Mouse (Mus musculus): ENCODE data around the gene Osbpl10.

Osbpl10 gene

DNA sequence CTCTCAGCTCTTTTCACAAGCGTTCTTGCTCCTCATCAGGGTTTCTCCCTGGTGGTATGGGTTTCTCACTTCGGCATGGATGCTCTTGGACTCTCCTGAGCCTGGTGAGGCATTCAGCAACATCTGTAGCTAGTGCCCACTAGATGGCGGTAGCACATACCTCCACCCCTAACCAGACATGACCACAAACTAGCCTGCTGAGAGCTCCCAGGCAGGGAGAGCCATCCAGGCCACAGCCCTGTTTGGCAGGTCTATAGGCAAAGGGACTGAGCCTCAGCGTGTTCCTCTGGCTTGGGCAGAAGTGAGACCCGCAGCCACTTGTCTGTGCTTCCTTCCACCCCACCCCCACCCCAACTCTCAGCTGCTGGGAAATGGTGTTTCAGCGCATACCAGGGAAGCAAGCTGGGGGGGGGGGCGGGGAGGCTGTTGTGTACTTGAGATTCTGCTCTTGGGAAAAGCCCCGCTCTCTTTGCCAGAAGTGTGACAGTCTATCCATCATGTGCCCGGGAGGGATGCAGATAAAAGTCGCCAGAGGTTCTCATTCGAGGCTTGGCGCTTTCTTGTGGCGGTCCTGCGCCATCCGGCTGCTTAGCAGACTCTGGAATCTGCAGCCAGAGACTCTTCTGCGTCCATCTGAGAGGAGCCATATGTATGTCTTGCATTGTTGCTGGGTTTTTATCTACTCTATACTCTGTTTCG is 110.1 kb downstream of the Osbpl10 start:
- peak; percentile 78 for DNase-seq (ENCODE audit: low spot score)

DNA sequence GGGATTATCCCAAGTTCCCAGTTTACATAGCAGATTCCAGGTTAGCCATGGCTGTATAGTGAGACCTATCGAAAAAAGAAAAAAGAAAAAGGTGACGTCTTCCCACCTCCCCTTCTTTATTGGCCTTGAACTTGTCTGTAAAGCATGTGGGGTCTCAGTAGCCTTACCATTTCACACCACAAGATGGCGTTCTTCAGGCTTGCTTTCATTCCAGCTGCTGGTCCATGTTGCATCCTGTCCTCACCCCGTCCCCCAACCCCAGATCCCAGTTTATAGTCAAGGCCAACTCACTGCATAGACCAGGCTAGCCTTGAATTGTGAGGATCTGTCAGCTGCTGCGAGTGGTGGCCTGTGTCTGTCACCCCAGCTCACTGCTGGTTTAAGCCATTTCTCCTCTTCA is 111.3 kb downstream of the Osbpl10 start:
- DNase-seq (ENCODE audit: low spot score) = no peak

DNA sequence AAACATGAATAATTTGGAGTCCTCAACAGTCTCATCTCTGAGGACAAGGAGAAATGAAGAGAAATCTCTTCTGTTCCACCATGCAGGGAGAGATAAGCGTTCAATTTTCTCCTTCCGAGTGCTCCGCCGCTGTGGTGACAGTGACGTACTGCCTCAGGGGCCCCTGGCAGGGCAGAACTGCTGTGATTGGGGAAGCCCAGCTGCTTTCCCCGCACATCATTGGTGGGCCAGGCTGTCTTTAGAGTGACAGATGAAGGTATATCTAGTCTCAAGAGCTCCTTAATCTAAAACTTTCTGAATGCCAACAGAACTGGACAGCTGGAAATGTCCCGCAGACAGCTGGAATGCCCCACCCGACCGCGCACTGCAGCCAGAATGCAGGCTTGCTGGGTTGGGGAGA is 118.1 kb downstream of the Osbpl10 start:
- DNase-seq (ENCODE audit: low spot score) = no peak

DNA sequence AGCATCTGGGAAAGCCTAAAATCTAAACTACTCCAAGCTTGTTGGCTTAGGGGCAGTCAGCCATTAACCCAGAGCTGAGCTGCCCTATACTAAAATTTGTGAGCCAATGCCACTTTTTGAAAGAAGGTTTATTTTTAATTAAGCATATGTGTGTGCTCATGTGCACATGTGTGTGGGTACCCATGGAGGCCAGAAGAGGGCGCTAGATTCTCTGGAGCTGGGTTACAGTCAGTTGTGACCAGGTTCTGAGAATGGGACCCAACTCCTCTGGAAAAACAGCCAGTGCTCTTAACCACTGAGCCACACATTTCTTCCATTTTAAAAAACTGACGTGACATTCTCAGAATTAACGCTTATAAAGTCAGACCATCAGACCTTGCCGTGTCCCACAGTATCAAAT is 119.0 kb downstream of the Osbpl10 start:
- no peak for DNase-seq (ENCODE audit: low spot score)

DNA sequence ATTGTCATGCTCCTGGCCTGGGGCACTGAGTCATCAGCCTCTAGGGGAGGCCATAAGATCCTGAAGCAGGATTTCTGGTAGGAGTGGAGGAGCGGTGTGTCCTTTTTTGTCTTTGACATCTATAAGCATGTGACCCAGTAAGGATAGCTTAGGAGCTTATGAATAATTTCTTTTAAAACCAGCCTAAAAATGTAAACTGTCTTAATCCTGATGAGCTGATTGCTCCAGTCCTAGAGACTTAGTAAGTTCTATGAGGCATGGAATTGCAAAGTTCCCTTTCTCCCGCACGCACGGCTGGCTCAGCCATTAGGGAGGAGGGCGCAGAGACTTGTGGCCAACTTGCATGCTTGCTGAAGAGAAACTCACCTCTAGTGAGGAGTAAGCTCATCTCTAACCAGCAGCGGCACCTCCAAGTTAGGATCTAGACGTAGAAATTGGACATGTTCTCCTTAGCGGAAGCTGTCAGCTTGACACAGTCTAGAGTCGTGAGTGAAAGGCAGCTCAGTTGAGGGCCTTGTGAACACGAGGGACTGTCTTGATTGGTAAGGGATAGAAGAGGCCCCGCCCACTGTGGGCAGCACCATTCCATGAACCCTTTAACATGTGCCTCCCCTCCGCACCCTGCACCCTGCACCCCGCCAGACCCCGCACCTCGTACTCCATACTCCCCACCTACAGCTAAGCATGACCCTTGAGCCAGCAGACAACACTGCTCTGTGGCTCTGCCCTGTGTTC is 122.0 kb downstream of the Osbpl10 start:
- DNase-seq (ENCODE audit: low spot score) = no peak

DNA sequence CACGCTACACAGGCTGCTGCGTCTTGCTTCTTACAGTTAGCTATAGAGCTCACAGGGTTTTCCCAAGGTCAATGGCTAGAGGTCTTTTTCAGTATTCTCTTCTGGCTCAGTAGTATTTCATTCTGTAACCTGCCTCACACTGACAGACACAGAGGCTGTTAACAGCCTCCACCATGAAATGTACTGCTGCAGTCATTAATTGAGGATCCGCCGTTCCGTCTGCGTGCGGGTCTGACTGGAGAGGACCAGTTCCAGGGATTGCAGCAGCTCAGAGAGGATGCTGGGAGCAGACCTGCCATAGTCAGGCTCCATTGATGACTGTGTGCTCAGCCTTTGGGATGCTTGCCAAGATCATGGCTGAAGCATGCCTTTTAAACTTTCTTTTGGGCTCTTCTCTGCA is 129.1 kb downstream of the Osbpl10 start:
- DNase-seq (ENCODE audit: low spot score) = no peak

DNA sequence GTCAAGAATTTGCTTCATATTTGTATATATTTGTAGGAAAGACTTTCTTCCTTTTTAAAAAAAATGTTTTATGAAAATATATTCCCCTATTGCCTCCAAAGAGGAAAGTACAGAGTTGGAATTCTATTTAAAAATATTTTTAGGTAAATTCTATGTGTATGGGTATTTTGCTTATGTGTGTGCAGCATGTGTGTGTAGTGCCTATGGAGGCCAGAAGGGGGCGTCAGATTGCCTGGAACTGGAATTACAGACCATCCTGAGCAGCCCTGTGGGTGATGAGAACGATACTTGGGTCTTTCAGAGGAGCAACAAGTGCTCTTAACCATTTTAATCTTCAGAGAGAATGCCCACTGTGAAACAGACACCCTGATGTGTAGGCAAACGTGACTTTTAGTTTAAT is 132.3 kb downstream of the Osbpl10 start:
- DNase-seq (ENCODE audit: low spot score) = no peak

DNA sequence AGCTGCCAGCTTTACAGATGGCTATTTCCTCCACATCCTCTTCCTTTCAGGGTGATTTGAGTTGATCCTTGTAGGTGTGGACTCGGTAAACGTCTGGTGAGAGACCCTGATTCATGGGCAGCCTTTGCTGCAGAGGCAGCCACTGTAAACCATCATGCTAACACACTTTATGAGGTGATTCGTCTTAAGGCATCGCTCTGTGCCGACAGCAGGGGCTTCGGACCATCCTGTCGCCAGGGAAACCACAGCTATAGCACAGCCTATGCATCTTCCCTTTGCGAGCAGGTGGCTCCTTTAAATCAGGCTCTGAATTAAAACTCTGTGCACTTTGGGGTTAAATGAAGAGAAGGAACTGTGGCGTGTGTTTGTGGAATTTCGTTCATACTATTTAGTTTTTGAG is 138.9 kb downstream of the Osbpl10 start:
- no peak for DNase-seq (ENCODE audit: low spot score)

DNA sequence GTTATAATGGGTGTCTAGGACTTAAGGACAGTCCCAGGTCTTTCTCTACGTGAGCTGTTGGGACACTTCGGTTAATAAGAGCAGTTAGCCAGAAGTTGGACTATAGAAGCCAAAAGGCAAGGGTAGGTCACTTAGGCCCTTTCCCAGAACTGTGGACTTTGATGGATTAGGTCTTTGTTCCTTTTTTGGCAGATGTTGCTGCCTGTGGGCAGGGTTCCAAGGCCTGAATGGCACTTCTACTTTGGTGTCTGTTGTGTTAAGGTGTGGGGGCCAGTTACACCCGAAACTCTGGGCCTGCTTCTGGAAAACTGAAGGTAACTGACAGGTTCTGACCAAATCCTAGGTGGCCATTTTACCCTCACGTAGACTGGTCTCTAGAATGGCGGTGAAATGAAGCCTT is 141.9 kb downstream of the Osbpl10 start:
- DNase-seq (ENCODE audit: low spot score) = peak; percentile 31

DNA sequence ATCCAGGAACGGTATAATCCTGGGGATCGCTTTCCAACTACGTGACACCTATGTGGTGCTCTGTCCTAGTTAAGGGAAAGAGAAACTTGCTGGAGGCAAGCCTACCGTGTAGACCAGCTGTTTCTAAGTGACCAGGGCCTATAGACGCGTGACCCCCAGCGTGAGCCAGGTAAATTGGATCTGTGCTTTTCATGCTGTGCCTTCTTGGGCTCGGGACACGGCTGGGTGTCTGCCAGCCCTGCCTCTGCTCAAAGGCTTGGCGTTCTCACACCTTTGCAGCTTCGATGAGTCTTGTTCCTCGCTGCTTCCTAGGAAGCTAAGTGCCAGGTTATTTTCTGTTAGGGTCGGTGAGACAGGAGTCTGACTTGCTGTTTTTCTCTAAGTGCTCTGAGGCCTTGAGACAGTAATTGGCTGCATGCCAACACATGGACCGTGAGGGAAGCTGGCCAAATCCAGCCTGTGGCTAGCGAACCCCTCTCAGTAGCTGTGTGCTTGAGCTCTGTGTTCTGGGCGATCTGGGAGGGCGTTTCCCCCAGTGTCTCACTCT is 142.4 kb downstream of the Osbpl10 start:
- DNase-seq (ENCODE audit: low spot score) = peak; percentile 18

DNA sequence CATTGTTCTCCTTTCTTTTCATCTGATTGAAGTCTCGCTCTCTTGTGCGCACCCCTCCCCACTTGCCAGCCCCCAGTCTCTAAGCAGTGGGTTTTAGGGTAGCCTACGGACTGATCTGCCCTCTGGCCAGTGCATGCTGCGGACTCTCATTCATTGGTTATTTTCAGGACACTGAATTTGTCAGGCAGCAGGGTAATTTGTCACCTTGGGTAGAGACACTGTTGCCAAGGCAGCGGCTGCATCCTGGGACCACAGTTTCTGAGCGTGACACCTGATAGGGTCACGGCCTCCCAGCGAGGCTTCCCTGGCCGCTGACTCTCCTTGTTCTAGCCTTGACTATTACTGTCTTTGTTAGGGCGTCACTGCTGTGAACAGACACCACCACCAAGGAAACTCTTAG is 149.0 kb downstream of the Osbpl10 start:
- DNase-seq (ENCODE audit: low spot score) = no peak

DNA sequence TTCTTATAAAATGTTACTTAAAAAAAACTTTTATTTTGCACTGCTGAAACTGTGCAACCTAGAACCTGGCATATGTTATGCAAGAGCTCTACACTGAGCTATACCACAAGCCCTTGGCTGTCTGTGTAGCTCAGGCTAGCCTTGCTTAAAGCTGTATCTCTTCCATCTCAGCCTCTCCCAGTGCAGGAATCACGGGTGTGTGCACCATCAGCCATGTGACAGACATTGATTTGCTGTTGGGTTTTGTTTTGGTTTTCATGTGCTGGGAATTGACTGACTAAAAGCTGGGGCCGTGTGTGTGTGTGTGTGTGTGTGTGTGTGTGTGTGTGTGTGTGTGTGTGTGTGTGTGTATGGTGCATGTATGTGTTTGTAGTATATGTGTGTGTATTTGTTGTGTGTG is 155.6 kb downstream of the Osbpl10 start:
- DNase-seq (ENCODE audit: low spot score) = no peak

DNA sequence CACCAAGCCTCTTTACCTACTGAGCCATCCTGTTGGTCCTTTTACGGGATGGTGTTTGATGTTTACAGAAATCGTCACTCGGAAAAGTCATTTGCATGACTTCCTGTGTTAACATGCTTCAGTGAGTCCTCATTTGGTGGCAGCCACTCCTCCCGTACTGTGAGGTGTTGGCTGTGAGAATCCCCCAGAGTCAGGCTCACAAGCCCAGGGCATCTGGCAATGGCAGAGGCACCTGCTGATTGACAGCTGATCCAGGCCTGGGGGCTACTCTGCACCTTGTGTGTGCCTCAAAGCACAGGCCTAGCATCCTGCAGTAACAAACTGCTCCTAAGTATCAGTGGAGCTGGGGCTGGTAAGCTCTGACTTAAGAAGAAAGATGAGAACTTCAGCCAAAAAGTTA is 156.4 kb downstream of the Osbpl10 start:
- no peak for DNase-seq (ENCODE audit: low spot score)

DNA sequence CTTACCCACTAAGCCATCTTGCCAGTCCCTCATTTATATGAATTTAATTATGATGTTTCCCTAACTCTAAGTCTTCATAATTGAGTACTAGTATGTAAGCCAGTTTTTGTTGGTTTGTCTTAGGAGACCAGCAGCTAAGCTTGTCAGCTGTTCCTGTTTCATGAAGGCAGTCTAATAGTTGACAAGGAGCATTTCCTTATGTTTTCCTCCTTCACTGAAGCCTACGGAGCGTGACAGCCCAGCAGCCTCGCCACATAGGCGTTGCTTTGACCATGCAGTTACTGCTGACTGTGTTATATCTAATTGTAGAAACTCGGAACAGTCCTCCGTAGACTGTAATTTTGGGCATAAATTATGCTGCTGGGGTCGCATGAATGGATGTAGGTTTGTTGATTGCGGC is 157.0 kb downstream of the Osbpl10 start:
- no peak for DNase-seq (ENCODE audit: low spot score)

DNA sequence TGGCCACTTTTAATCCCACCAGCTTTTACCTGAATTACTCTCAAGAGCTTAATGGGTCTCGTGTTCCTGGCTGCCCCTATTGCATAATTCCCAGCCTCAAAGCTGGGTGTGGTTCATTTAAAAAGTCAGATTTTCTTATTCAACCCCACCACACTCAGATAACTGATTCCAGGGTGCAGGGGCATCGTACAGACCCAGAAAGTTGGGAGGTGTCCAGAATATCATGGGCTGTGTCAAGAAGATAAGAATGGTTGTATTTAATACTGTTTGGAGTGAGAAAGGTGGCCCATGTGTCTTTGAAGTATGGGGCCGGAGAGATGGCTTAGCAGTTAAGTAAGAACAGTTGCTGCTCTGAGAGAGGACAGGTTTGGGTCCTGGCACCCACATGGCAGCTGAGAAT is 159.5 kb downstream of the Osbpl10 start:
- no peak for DNase-seq (ENCODE audit: low spot score)

DNA sequence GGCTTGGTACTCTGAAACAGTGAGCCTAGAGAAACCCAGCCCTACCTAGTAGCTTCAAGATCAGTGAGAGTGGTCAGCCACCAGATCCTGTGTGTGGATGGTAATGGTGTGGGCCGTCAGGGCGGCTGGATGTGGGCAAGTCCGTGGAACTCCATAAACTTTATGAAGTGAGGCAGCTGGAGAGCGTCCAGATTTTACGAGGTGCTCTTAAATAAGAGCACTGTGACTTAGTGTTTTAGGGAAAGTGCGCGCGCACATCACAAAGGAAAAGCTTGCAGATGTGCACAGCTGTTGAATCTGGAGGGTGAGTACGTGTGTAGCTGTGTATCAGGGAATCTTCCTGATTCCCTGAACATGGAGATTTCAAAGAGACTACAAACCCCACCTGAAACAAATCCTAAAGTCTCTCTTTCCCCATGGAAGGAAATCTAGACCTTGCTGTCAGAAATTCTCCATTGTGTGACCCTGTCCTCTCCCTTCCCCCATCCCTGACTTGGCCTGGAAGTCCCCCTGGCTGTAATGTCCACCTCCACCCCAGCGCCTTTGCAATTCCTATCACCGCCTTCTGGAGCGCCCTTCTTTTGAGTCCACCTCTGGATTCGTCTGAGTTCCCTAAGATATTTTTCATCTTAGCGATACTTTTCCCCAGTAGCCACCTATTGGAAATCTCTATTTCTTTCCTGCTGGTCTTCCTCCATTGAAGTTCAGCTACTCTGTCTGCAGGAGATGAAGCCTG is 161.4 kb downstream of the Osbpl10 start:
- no peak for DNase-seq (ENCODE audit: low spot score)

DNA sequence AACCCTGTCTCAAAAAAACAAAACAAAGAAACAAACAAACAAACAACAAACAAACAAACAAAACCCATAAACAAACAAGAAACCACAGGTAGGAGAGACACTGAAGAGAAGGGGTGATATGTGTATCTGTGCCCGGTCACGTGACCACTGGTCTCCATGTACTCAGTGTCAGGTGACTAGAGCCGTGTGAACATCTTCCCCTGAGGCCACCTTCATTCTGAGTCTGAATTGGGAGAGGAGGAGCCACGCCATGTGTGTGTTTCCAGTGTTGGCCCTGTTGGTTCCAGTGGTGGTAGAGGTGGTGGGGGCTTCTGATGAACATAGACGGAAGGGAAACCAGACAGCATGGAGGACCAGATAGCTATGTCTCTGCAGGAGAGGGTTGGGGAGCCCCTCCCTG is 168.8 kb downstream of the Osbpl10 start:
- no peak for DNase-seq (ENCODE audit: low spot score)

DNA sequence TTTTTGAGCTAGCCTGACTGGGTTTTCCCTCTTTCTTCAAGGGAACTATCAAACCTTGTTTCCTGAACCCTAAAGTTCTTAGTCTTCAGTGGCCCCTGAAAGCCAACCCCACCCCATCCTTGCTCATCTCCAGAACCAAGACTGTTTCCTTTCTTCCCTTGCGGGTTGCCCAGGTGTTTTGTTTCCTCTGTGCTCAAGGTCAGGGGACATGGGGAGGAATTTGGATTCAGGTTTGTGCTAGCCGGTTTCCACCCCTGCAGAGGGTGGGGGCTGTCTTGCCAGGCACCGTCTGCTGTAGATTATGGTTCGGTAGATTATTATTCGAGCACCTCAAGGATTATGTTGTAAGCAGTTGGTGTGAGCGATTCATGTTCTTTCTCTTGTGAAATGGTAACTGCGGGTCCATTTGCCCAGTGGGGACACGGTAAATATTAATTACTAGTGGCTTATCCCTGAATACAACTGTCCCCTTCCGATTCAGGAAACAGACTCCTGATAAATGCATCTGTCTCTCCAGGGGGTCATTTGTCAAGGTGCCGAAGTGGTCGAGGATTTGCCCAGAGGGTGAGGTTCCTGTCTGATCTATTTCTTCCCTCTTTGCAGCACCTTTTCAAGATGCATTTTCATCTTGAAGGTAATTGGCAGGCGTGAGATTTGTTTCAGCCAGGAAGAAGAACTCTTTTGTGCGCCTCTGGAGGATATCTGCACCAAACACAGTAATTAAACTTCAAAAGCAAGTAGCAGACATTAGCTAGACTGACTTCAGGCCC is 169.4 kb downstream of the Osbpl10 start:
- no peak for DNase-seq (ENCODE audit: low spot score)

DNA sequence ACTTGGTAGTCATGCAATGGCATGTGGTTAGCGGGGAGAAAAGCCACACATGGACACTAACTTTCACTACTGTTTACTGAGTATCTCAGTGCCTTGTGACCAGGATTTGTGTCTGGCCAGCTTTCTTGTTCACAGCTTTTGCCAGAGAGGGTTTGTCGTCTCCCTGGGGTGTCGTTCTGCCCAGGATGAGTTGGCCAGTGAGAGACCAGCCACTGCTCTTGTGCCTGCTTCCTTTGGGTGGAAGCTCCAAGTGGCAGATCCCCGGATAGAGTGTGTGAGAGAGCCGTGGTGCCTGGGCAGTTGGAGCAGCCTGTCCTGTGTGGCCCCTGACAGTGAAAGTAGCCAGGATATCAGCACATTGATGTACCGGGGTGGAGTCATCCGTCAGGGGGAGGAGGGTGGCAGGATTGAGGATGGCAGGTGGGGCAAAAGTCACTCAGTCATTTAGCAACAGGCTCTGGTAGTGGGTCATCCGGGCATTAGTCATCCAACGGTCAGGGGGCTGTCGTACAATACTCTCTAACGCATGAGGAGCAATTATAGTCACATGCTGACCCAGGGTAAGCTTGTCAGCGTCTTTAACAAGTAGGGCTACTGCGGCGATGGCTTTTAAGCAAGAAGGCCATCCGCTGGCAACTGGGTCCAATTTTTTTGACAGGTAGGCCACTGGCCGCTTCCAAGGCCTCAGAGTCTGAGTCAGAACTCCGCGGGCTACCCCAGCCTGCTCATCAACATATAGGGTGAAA is 170.8 kb downstream of the Osbpl10 start:
- DNase-seq (ENCODE audit: low spot score) = no peak

DNA sequence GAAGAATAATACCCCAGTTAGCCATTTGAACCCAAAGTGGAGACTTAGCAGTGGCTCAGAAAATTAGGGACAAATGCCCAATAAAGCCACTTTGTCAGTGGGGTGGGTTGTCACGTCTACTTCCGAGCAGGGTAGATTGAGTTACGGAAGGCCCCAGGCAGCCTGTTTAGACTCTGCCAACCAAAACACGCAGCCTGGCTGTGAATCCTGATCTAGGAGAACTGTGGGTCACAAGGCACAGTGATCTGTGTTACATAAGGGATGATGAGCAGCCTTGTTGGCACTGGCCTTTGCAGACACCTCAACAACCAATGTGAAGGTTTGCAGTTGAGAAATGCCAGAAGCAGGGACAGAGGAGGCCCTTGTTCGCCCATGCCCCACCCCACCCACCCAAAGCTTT is 183.2 kb downstream of the Osbpl10 start:
- no peak for DNase-seq (ENCODE audit: low spot score)

DNA sequence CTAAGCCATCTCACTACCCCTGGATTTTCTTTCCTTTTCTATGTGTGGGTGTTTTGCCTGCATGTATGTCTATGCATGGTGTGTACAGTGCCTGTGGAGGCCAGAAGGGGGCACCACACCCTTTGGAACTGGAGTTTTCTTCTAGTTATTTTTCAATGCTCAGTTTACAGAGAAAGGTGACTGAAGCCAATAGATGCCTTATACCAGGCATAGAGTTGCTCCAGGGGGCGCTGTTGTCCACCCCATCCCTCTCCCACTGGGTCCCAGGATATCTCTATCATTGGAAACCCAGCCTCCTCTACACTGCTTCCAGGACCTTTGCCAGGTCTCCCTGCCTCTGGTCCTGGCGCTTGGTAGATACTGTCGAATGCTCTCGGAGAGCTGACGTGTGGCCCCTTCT is 184.7 kb downstream of the Osbpl10 start:
- peak; percentile 64 for DNase-seq (ENCODE audit: low spot score)

Measured in lung, postnatal 25 days (tissue).